Mouse (Mus musculus): ENCODE measurements at regions not wholly inside any gene's neighbourhood (a gene's known extent, or its start where the extent isn't known, plus 50 kb on each side); places are given as distances from the start of the nearest gene placed in this dataset.

DNA sequence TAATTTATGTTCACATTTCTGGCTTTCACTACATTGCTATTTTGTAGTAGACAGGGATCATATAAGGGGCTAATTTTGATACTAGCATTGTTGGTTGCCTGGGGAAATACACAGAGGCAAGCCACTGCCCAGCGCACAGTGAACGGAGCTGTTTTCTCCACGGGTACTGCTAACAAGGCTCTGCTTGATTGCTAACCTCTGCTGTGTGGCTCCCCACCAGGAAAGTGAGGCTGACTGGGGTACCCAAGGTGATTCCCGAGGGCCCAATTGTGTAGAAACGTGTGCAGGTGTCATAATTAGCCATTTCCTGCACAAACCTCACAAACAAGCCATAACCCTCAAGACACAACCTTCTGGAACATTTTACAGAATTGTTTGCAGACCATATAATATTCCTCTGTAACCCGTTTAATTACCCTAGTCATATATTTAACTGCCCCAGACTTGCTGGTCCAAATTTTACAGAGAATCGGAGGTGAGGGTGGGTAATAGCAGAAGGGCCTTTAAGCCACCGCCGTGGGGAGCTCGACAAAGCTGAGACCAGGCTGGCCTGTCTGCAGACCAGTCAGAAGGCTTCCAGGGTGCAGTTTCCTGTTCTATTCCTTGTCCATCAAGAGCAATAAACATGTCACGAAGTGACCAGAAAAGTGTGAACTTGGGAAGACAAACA is 170.9 kb downstream of the Fam169b start:
- DNase-seq (ENCODE audit: low spot score in 2 of 2): no peak

DNA sequence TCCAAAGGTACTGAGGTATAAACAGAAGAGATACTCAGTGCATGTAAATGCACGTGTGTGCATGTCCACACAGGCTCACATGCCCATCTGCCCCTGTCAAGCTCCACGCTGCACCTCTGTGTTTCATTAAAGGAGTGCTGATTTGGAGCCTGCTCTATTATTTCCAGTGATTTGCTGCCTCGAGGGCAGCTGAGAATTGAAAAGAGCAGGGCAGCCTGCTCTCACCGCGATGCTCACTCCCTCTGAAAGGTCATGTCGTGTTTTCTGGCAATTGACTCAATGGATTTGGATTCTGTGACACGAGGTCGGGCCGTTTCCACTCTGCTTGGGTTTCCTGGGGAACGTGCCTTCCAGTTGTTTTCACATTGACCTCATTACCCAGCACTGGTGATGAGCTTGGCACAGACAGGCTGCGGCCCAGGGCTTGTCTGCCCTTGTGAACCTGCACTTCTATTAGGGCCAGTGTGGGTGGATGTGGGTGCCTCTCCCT is 167.1 kb downstream of the Fam169b start:
- DNase-seq (ENCODE audit: low spot score in 2 of 2): no peak

DNA sequence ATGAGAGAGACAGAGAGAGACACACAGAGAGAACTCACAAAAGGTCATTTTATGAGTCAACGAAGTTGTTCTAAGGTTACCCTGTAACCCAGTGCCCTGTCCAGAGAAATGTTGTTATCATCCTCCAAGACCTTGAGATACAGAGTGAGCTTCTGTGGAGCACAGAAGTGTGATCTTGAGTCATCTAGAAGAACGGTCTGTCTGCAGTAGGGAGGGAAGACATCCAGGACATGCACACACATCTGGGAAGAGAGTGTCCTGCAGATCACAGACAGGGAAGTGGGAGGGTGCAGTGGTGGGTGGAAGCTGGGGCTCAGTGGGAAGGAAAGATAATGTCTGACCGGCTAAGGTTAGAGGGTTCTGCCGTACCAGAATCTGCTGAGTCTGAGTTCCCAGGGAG is 155.3 kb downstream of the Fam169b start:
- no peak for DNase-seq (ENCODE audit: low spot score in 2 of 2)

DNA sequence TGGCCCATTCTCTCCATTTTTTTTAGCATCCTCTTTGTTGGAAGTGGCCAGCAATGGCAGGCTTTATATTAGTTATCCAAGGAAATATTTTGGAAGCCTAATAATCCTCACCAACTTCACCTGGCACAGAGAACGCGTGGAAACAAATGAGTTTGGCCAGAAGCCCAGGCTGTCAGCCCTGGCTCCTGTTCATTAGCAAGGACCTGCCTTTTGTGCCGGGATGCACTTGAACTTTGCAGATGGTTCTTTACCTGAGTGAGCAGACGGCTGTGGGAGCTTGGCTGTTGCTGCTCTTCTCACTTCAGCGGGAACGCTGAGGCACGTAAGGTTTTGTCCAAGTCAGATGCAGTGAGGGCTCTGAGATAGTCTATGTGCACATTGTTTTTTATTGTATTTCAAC is 142.3 kb downstream of the Fam169b start:
- no peak for DNase-seq (ENCODE audit: low spot score in 2 of 2)

DNA sequence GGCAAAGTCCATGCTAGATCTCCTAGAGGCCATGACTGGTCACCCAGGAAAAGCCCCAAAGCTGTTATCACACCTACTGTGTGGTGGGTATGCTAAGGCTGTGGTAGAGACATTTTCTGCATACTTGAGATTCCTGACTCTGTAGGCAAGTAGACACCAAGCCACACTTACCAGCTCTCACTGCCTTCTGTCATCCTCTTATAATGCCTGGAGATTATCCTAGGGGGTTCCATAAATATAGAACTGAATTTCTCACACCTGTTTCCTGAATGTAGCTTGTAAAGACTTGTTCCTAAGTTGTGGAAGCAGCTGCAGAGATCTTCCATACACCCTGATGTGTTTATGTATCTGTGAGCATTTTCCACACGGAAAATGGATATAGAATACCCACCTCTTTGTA is 139.1 kb downstream of the Fam169b start:
- no peak for DNase-seq (ENCODE audit: low spot score in 2 of 2)
